Mouse (Mus musculus) frontal cortex, postnatal 14 days (tissue): Measurements from ENCODE around the gene Nme6.
"Not testable (repeated sequence)": the region's sequence is repeated elsewhere in the genome, so short reads cannot be mapped to it uniquely, and the experiment has no call there.

Source experiments
- DNase-seq, 2 experiments: peaks; one replicate each; pipeline ENCODE4 v3.0.0; 2022; ENCODE audit warnings: low spot score in 2 of 2

Gene Nme6

DNA sequence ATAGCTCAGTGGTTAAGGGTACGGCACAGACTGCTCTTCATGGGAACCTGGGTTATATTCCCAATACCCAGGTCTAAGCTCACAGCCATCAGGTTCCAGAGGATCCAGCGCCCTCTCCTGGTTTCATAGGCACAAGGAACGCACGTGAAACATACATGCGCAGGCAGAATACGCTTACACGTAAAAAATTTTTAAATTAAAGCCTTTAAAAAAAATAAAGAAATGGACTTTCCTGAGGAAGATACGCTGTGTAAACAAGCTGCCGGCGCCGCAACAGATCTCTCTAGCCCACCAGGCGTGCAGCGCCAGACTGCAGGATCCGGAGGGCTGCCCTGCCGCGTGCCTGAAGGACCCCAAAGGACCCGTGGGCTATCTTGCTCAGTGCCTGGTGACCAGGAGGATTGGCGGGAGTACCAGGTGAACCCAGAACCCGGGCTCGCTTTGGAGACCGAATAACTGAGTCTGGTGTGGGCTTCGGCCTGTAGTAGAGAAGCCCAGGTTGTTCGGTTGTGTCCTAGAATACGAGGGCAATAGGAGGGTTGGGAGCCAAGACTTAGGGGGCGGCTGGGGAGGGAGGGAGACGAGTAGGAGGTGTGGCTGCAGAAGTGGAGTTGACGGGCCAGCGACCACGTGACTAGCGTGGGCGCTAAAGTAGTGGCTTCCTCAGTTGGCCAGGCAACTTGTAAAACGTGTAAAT is at the start of gene Nme6:
TSS of gene Nme6 (plus strand) at position 359 of the 697 bp plus-strand sequence.
- peak; percentile 59 to 76 for DNase-seq

DNA sequence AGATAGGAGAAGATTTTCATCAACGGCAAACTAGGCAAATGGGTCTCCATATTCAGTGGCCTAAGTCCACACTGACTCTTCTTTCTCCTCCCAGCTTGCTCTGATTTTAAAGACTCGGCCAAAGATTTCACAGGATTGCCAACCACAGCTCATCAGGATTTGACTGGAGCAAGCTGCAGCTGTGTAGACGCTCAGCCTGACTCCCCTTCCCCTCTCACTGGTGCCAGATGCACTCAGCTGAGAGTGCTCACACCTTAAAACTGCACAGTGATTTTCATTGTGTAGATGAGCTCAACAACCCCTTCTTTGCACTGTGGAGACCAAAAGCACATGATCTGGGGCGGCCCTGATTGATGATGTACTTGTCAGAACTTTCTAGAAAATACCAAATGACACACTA is 42.0 kb upstream of the Nme6 start, which contains the start of gene Fbxw27:
TSS of gene Fbxw27 (minus strand) at position 101 of the 400 bp plus-strand sequence.
- DNase-seq = not testable (repeated sequence)

DNA sequence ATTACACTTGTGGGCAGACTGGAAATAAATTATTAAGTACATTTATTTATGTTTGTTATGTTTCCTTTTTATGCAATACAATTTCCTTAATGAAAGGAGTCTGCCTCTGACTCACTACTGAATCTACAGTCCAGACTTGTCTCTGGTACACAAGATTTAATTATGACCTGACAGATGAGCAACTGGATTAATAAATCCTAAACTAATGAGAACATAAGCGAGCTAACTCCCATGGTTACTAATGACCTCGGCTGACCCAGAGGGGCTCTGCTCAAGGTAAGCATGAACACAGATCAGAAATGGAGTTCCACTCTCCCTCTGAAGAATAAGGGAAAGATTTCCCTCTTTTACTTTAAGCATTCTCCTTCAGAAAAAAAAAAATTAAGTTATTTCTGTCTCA is 37.3 kb upstream of the Nme6 start:
- no peak for DNase-seq

DNA sequence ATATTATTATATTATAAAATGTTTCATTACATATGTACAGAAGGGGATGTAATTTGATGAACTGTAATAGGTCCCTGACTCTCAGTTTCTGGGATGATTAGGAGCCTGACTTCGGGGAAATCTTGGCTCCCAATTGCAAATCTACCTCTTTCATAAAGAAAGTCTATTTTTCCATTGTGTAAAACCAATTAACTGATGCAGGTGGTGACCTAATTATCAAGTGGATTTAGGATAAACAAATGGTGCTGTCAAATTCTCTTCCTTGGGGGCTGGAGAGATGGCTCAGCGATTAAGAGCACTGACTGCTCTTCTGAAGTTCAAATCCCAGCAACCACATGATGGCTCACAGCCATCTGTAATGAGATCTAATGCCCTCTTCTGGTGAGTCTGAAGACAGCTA is 36.7 kb upstream of the Nme6 start:
- no peak for DNase-seq

DNA sequence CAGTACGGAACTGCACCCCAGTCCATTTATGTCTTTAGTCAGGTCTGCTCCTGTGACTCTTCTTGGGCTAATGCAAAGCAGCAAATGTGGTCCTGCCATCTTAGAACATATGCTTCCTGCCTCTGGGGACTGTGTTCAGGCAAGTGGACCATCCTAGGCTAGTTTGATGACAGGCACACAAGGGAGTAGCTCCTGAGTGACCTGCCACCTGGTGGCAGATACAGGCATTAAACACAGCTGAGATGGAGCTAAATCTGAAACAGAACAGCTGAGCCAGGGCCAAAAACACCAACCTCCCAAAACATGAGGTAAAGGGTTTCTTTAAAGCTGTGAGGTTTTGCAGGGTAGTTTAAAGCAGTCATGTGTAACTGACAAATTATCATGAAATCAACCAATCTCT is 34.5 kb upstream of the Nme6 start:
- no peak for DNase-seq

DNA sequence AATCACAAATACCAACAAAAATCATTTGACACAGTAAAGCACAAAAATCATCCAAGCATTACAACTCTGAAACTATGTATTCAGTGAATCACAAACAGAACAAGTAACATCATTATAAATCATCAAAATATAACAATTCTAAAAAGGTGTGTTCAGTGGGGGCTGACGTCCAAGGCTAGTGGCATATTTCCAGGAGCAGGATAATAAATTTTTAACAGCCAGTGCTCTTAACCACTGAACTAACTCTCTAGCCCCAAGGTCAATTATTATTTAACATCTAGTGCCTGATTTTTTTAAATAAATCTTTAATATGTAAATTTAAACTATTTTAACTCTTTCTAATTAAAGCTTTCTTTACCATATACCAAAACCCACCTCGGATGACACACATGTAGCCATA is 27.0 kb upstream of the Nme6 start:
- DNase-seq = not testable (repeated sequence)

DNA sequence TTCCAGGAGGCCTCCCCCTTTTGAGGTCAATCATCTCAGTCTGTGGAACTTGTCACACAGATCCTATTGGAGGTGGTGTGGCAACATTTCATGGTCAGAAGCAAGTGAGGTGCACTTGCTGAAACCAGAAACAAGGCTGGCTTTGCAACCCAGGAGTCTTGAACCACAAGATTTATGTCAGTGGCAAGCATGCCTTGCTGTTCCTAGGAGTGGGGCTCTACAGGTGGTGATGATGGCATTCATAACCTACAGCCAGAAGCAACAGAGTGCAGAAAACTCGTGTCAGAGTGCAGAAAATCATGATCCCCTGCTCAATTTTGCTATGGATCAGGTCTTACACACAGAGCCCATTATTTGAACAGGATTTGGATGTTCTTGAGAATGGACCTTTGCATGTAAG is 26.3 kb upstream of the Nme6 start:
- no peak for DNase-seq

DNA sequence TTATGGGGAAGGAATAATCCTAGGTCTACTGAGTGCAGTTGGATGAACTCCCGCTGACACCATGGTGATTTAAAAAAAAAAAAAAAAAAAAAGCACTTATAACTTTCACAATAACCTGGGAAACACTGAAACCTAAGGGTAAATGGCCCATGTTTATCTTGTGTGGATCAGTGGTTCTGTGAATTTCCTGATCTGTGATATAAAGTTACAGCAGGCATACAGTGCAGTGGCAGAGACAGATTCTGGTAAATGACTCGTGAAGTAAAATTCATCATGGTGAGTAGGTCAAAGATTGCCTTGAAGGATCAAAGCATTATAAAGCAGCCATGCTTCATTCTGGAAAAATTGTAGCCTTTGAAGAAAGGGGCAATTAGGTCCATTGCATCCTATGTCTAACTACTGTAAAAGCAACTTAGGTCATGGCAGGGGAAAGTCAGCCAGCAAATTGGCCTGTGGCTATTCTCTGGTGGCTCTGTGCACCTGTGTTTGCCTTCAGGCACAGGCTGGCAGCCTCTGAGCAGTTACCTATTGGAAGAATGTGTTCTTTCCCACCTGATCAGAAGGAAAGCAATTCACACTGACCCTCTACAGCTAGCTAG is 25.8 kb upstream of the Nme6 start:
- DNase-seq = no peak

DNA sequence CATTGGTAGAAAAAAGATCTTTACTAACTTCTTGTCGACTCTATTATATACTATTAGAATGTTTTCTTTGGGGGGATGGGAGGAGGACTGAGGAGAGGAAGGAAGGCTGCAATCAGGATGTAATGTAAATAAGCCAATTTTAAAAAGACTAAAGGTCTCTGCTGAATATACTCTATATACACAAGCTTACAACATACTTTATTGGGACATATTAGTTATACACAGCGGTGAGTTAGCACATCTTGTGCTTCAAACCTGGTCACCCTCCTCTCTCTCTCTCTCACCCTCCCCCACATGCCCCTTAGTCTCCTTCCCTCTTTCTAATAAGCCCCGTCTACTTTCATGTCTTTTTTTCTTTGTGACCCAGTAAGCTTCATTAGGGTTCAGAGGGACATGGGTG is 24.7 kb upstream of the Nme6 start:
- DNase-seq = no peak

DNA sequence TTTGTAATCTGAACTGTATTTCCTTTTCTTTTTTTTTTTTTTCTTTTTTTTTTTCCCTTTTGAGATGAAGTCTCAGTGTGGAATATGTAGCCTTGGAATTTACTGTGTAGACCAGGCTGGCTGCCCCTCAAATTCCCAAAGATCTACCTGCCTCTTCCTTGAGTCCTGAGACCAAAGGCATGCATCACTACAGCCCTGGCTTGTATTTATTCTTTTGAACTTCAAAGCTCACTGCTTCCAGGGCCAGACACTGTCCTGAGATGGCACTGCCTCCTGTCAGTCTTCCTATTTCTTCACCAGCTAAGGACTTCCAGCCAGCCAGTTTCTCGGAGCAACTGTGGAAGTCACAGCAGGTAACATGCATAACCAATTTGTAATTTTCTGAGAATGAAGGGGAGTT is 20.6 kb upstream of the Nme6 start, which contains the start of gene Spink8:
TSS of gene Spink8 (plus strand) at position 301 of the 400 bp plus-strand sequence.
- DNase-seq = no peak

DNA sequence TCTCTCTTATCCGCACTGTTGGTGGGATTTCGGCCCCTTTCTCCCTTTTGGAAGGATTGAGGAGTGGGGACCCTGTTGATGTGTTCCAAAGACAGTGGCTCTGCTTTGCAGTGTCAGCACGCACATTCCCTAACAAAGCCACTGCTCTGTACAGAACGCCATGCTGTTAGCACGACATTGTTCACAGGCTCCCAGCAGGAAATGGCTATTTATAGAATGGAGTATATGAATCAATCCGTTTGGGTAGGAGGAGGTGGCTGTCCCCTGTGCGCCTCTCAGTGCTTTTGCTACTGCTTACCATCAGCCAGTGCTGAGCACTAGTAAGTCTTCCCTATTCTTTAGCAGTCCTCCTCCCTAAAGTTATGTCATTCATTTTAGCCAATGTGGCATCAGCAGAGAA is 19.1 kb upstream of the Nme6 start:
- no peak for DNase-seq

DNA sequence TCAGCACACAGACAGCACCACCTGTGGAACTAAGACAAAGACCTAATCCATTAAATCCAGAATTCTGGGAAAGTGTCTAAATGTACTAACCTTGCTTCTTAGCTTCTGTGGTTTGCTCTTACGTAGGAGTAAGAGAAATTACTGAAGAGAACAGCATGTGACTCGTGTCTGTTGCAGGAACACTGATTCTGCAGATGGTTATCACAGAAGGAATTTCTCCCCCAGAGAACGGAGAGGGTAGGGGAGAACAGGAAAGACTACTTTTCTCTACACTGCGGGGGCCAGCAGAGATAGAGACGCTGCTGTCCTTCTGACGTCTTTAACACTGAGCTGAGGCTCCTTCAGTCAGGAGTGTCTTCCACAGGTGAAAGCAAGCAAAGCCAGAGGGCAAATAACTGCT is 16.2 kb upstream of the Nme6 start:
- DNase-seq = no peak

DNA sequence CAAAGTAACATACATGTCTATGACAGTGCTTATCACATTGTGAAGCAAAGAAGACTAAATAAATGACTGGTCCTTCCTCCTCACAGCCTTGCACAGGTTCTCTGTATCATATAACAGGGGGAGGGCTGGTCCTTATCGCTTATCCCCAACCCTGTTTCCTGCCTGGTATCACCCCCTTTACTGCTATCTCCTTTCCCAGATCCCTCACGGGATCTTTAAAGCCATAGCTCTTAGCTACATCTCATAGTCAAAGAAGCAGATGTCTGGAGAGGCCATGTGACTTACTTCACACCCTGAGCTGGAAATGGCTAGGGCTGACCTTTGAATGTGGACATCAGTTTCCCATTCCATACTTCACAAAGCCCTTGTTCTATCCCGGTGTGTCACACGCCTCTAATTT is 6.8 kb upstream of the Nme6 start:
- no peak for DNase-seq

DNA sequence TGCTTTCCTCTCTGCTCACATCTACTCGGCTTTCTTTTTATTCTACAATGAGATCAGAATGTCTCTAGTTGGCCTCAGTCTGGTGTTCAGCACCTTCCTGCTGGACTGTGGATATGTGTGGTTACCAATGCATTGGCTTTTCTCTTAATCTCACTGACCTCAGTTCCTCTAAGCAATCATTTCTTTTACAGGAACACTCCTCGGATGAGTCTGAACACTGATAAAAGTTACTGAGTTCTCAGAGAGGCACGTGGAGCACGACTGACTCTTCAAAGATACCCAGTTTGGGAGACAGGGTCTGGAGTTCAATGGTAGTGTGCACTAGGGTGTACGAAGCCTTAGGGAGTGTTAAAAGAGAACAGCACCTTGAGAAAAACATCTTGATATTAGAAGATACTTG is 6.4 kb upstream of the Nme6 start:
- no peak for DNase-seq

DNA sequence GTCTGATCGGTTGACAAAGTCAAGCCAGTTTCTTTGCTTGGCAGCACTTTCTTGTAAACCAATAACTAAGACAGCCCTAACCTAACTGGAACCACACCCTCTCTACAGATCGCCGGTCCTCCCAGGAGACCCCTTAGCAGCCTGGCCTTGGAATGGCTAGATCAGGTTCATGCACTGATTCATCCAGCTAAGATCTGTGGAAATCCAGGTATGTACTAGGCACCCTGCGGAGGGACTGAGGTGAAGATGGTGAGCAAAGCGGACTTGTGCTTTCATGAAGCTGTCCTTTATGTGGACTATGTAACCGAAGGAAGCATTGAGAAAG is 501 bp downstream of the Nme6 start:
- DNase-seq = no peak

DNA sequence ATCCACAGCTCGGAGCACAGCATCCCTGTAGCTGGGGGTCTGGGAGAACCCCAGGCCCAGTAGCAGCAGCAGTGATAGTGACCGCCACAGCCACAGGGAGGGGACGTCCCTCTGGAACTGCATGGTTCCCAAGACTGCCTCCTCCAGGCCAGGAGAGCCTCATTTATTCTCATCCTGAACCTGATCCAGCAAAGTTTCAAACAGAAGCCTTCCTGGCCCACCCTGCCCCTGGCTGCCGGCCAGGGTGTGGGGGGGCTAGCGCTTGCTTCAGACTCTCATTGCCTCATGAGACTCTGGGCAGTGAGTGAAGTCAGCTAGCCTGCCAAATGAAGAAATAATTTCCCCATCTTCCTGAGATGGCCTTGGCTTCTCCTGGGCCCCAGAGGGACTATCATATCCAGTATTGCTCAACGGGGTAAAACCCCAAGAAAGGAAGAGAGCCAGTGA is 16.8 kb downstream of the Nme6 start, which contains the start of gene Camp:
TSS of gene Camp (minus strand) at position 306 of the 447 bp plus-strand sequence.
- DNase-seq = no peak

DNA sequence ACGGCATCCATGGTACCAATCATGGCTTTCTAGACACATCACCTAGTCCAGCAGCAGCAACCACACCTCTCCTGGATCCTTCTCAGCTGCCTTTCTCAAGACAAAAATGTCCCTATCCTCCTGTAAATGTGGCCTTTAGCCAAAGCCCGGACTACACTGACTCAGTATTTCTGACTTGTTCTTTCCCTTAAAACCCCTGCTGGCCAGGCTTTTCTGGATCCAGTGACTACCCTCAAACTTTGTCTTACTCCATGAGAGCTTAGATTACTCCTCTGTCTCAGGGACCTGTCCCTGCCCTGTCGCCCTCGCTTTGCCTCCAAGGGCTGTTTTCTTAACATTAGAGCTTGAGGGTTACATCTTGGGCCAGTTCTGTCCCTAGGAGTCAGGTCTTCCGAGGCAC is 17.6 kb downstream of the Nme6 start:
- DNase-seq = no peak

DNA sequence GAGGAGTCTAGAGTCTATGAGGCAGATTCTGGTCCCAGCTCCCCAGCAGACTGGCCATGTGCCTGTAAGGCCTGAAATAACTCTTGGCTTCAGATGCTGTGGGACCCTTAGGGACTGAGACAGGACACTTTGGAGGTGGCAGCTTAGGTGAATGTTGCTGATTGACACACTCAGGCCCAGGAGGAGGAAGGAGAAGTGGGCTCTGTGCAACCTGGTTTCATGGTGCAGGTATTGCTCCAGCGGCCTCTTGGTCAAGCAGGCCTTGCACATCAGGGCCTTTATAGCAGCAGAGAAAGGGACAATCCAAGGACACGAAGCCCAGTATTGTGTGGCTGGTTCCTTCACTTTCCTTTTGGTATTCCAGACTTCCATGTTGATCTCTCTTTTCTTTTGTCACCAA is 21.8 kb downstream of the Nme6 start:
- no peak for DNase-seq

DNA sequence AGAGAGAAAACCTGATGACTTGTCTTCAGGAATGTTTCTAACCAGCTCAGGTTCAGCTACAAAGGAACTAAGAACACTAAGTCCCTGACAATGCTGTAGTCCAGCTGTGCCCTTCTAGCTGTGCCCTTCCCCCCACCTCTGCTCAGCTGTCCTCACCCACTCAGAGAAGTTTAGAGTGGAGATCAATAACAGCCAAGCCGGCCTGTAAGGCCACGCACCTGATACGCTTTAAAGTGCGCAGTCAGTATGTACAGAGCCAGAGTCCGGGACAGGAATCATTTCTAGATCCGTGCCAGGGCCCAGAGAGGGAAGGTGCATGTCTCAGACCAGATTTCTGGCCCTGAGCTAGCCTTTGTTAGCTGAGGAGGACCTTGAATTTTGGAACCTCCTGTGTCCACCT is 23.4 kb downstream of the Nme6 start:
- no peak for DNase-seq

DNA sequence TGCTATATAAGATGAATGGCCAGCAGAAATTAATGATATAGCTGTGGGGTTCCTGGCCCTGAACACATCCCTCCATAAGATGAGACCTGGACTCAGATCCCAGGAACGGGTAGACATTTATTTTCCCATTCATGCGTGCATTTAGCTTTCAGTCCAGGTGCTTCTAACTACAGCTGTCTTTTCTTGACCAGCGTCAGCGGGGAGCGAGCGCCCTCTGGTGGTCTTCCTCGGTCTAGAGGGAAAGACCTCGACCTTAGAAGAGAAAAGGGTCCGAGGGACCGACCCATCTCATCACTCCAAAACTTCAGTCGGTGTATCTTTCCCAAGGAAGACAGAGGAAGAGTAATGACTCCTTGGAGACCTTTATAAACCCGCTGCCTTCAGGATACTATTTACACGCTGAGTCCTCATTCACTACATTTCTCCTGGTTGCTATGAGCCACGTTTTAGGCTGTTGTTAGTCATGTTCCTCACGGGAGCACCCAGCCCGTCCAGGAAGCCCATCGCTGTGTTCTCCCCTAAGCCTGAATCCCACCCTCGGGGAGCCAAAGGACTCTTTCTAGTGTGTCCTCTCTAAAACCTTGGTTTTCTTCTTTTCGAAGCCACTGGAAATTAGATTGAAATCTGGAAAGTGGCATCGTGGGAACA is 30.0 kb downstream of the Nme6 start:
- peak; percentile 35 to 74 for DNase-seq

DNA sequence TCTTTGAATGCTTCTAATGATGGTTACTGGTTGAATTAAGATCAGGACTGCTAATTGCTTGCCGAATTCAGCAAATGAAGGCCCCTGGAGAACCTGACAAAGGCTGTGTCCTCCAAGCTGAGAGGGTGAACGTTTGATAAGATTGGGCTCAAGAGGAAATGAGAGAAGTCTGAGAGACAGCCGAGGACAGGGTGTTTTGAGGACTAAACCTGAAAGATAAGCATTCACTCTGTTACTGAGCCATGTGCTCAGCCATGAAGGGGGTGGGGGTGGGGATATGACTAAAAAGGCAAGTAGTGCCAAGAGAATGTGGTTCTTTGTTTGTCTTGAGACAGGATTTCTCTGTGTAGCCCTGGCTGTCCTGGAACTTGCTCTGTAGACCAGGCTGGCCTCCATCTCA is 30.5 kb downstream of the Nme6 start:
- DNase-seq = no peak

DNA sequence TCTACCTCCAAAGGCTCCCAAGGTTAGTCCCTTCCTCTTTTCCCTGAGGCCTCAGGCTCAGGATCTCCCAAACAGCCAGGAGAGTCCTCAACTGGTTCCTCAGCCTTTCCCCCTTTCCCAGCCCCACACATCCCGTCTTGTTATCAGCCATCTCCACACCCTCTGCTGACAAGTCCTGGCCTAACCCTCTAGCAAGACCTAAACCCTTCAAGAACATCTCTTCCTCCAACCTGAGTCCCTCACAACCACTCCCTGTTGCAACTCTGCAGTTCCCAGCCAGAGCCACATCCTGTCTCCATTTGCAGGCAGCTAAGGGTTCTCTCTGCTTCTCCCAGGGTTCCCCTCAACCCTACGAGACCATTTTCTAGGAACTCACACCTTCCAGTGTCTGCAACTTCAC is 33.7 kb downstream of the Nme6 start:
- DNase-seq = no peak

DNA sequence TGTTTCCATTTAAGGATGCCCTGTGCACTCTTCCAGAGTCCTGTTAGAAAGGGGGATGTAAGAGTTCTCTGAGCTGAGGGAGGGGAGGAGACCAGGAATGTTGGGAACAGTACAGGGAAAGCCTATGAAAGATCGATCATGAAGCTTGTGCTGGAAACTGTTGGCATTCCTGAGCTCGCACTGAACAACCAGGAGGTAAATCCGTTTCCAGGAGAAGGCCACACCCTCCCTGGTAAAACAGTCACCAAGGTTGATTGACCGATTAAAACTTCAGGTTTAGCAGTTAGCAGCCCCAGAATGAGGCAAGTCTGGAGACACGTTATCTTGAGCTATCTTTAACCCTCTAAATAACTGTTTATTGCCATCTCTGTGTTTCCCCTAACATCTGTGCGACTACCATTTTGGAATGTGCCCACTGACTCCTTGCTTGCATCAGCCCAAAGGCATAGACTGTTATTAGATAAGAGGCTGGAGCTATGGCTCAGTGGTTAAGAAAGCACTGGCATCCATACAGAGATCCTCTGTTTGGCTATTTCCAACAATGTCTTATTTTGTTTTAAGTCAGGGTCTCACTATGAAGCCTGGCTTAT is 38.5 kb downstream of the Nme6 start:
- no peak for DNase-seq
